Mouse (Mus musculus) liver, embryonic 14.5 days (tissue): ENCODE data around the gene Ceacam9.

Experiments used
- CTCF ChIP-seq: IDR thresholded peaks from 2 replicates; pipeline ENCODE4 v1.5.1; 2016; ENCODE audit warnings: antibody characterized with exemption, low read depth, control low read depth
- EP300 ChIP-seq: IDR thresholded peaks from 2 replicates; pipeline ENCODE4 v1.6.1; 2016; ENCODE audit warnings: antibody characterized with exemption, low read depth

DNA sequence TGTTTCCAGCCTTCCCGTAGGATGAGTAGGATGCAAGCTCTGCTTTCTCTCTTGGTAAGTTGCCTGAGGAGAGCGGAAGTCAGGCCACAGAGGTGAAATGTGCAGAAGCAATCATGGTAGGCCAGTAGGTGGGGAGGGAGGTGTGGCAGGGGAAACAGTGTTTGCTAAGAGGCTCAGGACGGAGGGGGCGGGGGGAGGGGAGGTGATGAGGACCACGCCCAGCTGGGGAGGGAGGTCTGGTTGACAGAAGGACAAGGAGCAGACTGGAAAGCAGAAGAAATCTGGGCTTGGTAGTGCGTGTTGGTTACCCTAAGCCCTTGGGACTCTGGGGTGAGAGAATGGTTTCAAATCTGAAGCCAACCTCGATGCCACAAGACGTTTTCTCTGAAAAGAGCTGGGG, 38.6 kb downstream of the Ceacam9 start:
- TF ChIP-seq CTCF: no peak
- no peak for TF ChIP-seq EP300
